Mouse (Mus musculus): ENCODE measurements at regions not wholly inside any gene's neighbourhood (a gene's known extent, or its start where the extent isn't known, plus 50 kb on each side); places are given as distances from the start of the nearest gene placed in this dataset.

GRCm38 (mm10) chr5:101112151-101112769 lies 266.7 kb downstream of the Gpat3 start:
- no peak for DNase-seq

DNA sequence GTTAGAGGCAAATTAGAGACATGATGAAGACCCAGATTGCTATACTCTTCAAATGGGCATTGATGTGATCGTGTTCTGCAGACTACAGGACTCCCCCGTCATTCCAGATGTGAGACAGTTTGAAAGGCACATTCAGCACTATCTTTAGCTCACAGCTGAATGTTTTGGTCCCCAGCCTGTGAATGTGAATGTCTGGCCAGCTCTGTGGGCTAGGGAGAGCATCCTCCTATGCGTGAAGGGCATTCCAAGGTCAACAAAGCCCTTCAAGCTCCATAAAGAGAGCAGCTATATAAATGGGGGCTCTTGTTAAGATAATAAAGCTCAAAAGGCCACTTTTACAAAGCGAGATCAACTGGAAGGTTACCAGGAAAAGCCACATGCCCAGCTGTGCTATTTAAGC lies 266.1 kb downstream of the Gpat3 start:
- no peak for DNase-seq

GRCm38 (mm10) chr5:101100975-101101699 lies 255.6 kb downstream of the Gpat3 start:
- no peak for DNase-seq

- DNase-seq: no peak
Observed at GRCm38 (mm10) chr5:101091027-101091598, 245.6 kb downstream of the Gpat3 start.

- no peak for DNase-seq
Observed at GRCm38 (mm10) chr5:101090415-101091026, 245.0 kb downstream of the Gpat3 start.

- DNase-seq: no peak
Observed at GRCm38 (mm10) chr5:101085199-101085598, 239.7 kb downstream of the Gpat3 start.

- no peak for DNase-seq
Observed at GRCm38 (mm10) chr5:101082611-101083010, 237.1 kb downstream of the Gpat3 start.

DNA sequence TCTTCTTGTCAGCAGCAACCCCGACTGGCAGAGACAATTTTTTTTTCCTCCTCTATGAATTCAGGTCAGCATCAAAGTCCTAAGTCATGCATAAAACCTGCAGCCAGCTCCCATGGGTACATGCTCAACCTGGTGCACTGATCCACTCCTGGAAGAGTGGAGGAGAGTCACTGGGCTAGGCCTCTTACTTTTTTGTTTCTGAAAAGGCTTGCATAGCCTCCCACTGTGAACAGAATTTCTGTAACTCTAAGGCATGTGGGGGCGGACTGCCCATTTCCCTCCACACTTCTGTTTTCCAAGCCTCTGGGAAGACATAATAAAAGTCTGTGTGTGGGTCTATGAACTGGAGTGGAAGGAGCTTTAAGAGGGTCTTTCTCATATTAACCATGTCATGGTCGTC lies 218.8 kb downstream of the Gpat3 start:
- DNase-seq: no peak

DNA sequence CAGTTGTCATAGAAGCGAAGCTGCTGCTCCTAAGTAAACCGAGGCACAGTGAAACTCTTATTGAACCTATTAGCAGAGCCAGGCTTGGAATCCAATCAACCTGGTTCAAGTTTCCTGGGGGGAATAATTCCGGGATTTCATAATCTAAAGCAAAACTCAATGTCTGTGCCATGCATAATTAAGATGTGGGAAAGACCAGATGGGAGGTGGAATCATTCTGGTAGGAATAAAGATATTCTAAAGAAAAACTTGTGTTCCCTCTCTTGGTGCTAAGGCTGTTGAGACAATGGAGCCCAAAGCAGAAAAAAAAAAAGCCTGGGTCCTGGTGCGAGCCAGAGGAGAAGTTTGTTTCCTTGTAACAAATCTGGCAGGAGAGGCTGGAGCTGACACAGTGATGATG lies 217.7 kb downstream of the Gpat3 start:
- no peak for DNase-seq

DNA sequence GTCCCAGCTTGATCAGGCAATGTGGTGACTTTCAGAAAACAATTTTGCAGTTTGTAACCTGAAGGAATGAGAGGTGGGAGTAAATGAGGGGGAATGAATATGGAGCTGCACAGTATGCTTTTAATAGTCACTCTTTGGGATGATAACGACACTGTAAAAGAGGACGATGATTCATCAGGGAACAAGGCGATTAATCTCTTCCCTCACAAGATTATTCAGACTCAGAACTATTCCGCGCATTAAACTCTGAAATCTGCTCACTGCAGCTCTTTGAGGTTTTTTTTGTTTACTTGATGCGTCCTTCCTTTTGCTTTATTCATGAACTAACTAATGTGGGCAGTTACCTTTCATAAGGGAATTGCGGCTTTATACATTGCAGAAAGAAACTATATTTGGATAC lies 206.1 kb downstream of the Gpat3 start:
- no peak for DNase-seq

GRCm38 (mm10) chr5:101040488-101040887 lies 195.0 kb downstream of the Gpat3 start:
- DNase-seq: no peak

GRCm38 (mm10) chr5:101032968-101033367 lies 187.5 kb downstream of the Gpat3 start:
- no peak for DNase-seq

- DNase-seq: no peak
Observed at GRCm38 (mm10) chr5:101032147-101032900, 186.8 kb downstream of the Gpat3 start.

GRCm38 (mm10) chr5:101024796-101025195 lies 179.3 kb downstream of the Gpat3 start:
- DNase-seq: no peak

GRCm38 (mm10) chr5:101023784-101024183 lies 178.3 kb downstream of the Gpat3 start:
- DNase-seq: no peak

DNA sequence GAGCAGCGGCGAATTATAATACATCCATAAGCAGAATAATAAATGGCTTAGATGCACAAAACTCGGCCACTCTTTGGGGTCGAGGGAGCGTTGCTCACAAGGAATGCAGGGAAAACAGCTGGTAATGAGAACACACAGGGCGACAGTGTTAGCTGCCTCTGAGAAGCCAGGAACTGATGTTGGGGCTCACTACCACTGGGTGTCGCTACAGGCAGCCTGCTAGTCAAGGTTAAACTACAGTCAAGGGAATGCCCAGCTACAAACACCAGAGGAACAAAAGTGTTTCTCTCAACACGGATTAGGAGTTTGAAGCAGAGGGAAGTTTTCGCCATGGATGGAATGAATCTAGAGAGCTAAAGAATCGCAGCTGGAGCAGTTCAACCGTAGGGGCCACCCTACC lies 175.3 kb downstream of the Gpat3 start:
- peak; percentile 58 for DNase-seq

GRCm38 (mm10) chr5:101013844-101014243 lies 168.3 kb downstream of the Gpat3 start:
- DNase-seq: no peak

DNA sequence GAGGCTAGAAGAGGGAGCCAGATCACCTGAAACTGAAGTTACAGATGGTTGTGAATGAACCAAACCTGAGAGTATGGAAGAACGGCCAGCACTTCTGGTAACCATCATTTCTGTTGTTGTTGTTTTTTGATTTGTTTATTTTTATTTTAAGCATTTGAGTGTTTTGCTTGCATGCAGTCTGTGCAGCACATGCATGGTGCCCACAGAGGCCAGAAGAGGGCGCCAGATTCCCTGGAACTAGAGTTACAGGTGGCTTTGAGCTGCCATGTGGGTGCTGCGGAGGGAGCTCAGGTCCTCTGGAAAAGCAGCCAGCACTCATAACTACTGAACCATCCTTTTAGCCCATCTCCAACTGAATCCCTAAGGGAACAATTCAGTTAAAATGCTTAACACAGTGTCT lies 159.7 kb downstream of the Gpat3 start:
- peak; percentile 42 for DNase-seq

DNA sequence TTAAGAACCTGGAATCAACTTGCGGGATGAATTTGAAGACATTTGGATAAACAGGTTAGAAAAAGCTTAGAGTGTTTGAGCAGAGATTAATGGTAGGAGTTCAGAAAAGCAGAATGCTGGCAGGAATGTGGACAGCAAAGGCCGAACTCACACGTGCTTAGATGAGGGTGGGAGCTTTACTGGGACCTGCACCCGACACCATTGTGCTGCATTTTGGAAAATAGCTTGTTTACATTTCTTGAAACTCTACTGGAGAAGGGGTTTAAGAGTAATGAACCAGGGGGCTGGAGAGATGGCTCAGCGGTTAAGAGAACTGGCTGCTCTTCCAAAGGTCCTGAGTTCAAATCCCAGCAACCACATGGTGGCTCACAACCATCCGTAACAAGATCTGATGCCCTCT lies 154.9 kb downstream of the Gpat3 start:
- DNase-seq: no peak

GRCm38 (mm10) chr5:100992365-100992764 lies 146.9 kb downstream of the Gpat3 start:
- DNase-seq: no peak

GRCm38 (mm10) chr5:100991626-100992025 lies 146.1 kb downstream of the Gpat3 start:
- DNase-seq: peak; percentile 69

DNA sequence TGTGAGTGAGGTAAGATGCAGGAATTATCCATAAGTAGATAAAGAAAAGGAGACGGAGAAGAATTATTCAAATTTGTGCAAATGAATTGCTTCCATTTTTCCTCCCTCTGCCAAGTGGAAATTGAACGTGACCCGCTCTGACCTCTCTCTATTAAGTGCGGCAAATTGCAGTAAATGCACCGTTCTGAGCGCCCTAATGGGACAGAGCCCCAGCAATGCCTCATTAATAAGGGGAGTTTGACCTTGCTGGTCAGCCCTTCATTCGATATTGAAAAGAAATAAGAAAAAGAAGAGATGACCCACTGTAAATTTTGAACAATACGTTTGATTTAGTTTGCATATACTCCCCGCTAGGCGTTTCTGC lies 137.0 kb downstream of the Gpat3 start:
- no peak for DNase-seq

- no peak for DNase-seq
Observed at GRCm38 (mm10) chr5:100981849-100982572, 136.5 kb downstream of the Gpat3 start.
